Comparison of ENCODE assay signal across 15 mouse cellular contexts in the genomic region with DNA sequence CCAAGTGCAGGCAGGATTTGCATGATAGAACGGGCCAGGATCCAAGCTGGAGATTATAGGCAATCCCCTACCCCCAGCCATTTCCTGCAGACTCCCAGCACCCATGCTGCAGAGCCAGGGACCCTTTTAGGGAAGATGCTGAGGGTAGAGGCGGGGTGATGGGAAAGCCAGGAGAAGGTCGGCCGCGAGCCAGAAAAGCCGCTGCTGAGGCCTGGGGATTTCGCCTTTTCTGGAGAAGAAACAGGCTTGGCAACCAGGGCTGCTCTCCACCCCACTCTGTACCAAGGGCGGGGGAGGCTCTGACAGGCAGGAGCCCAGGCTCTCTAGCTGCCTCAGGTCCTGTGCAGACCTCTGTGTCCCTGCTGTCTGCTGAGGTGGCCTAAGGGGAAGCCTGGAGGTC. TPM values are rescaled to one million over a fixed set of nuclear protein-coding genes. Genes with fewer than 3 reads are reported as not detected.
DNase-seq lines count a peak whose midpoint lies in the region; ATAC-seq and TF ChIP-seq lines count a peak whose summit lies in the region.
"Had no signal": no experiment of that assay in that cellular context is flagged by ENCODE, and none has a peak within 500 bp of the region (broad histone marks: within the 10 kb centered on the region; RNA-seq: fewer than 3 reads in every experiment).

No protein-coding gene starts in this region.

- WGBS in embryonic facial prominence, embryonic 12.5 days, result 88% methylated on average over 8 of the region's 8 CpGs
- 83% methylated on average over 8 of the region's 8 CpGs for WGBS in embryonic facial prominence, embryonic 10.5 days
- WGBS in hindbrain, embryonic 12.5 days, result 87% methylated on average over 8 of the region's 8 CpGs
- 92% methylated on average over 8 of the region's 8 CpGs for WGBS in hindbrain, embryonic 13.5 days
- WGBS in spleen, adult 2 months, result 88% methylated on average over 8 of the region's 8 CpGs
- 53% methylated on average over 8 of the region's 8 CpGs for WGBS in stomach, embryonic 16.5 days

- H3K4me2 ChIP-seq in embryonic facial prominence, embryonic 12.5 days (replicated peaks), result no peak overlapping the region
- H3K4me2 ChIP-seq in hindbrain, embryonic 12.5 days (replicated peaks), result no peak overlapping the region
- H3K4me2 ChIP-seq in hindbrain, embryonic 13.5 days, result no peak overlapping the region
- H3K4me2 ChIP-seq in stomach, embryonic 16.5 days (ENCODE audit: low read depth, low read length), result no peak overlapping the region
- H3K4me2 ChIP-seq: limb, embryonic 15.5 days had no signal

- H3K27ac ChIP-seq in embryonic facial prominence, embryonic 12.5 days, result no peak overlapping the region
- H3K27ac ChIP-seq in embryonic facial prominence, embryonic 10.5 days (replicated peaks), result no peak overlapping the region
- H3K27ac ChIP-seq in hindbrain, embryonic 12.5 days, result no peak overlapping the region
- no peak overlapping the region for H3K27ac ChIP-seq in hindbrain, embryonic 13.5 days
- H3K27ac ChIP-seq in spleen, adult 2 months (ENCODE audit: insufficient read depth, low read length), result peak overlapping the region; percentile 42
- peak overlapping the region; percentile 89 for H3K27ac ChIP-seq in stomach, embryonic 16.5 days (ENCODE audit: low read length)
- H3K27ac ChIP-seq: limb, embryonic 15.5 days had no signal

- 0 out of 2 replicates have a peak overlapping the region, but pooled peaks have one; percentile 7 for H3K9ac ChIP-seq in embryonic facial prominence, embryonic 12.5 days
- H3K9ac ChIP-seq in hindbrain, embryonic 12.5 days, result peak overlapping the region; percentile 41; the same call in 1 of the 2 replicates
- H3K9ac ChIP-seq in hindbrain, embryonic 13.5 days, result no peak overlapping the region
- no peak overlapping the region for H3K9ac ChIP-seq in stomach, embryonic 16.5 days (ENCODE audit: low read length)
- H3K9ac ChIP-seq: limb, embryonic 15.5 days had no signal

- no peak for TF ChIP-seq CTCF in spleen, adult 2 months (IDR thresholded peaks at IDR 0.05; ENCODE audit: extremely low read depth, insufficient read depth, insufficient read length, insufficient replicate concordance)

- no peaks in the 10 kb centered on the region for H3K9me3 ChIP-seq in embryonic facial prominence, embryonic 12.5 days
- H3K9me3 ChIP-seq in embryonic facial prominence, embryonic 10.5 days, result no peaks in the 10 kb centered on the region
- H3K9me3 ChIP-seq in hindbrain, embryonic 12.5 days (replicated peaks), result no peaks in the 10 kb centered on the region
- H3K9me3 ChIP-seq in hindbrain, embryonic 13.5 days, result no peaks in the 10 kb centered on the region
- no peaks in the 10 kb centered on the region for H3K9me3 ChIP-seq in stomach, embryonic 16.5 days (replicated peaks; ENCODE audit: control insufficient read depth, low read length)
- H3K9me3 ChIP-seq: forebrain, embryonic 10.5 days; limb, embryonic 15.5 days had no signal

- H3K4me1 ChIP-seq in embryonic facial prominence, embryonic 12.5 days, result peaks cover 16% of the 10 kb centered on the region
- peaks cover 38% of the 10 kb centered on the region for H3K4me1 ChIP-seq in embryonic facial prominence, embryonic 10.5 days
- peaks cover 26% of the 10 kb centered on the region for H3K4me1 ChIP-seq in hindbrain, embryonic 12.5 days
- H3K4me1 ChIP-seq in hindbrain, embryonic 13.5 days (replicated peaks), result peaks cover 25% of the 10 kb centered on the region
- peaks cover 11% of the 10 kb centered on the region; the same call in 1 of the 2 replicates for H3K4me1 ChIP-seq in spleen, adult 2 months (ENCODE audit: control insufficient read depth, insufficient read depth, insufficient read length)
- peaks cover 33% of the 10 kb centered on the region for H3K4me1 ChIP-seq in stomach, embryonic 16.5 days (ENCODE audit: control insufficient read depth, insufficient read depth, low read length)

- no peak for ATAC-seq in embryonic facial prominence, embryonic 12.5 days (ENCODE audit: insufficient number of reproducible peaks, insufficient read depth, low FRiP score, low TSS enrichment)
- ATAC-seq in hindbrain, embryonic 12.5 days (ENCODE audit: low FRiP score), result no peak
- no peak for ATAC-seq in hindbrain, embryonic 13.5 days (ENCODE audit: low FRiP score)
- peak; percentile 57 for ATAC-seq in stomach, embryonic 16.5 days (ENCODE audit: insufficient read depth, low FRiP score)

- no peak for DNase-seq in embryonic facial prominence, embryonic 10.5 days (ENCODE audit: low spot score)
- DNase-seq in spleen, adult 2 months (ENCODE audit: low read depth in 1 of 2, low spot score in 2 of 2), result no peak
- DNase-seq in spleen, postnatal 10 days (ENCODE audit: low spot score in 2 of 2), result no peak
- DNase-seq in liver, result no peak
- DNase-seq: gastrocnemius, postnatal 10 days; kidney, postnatal 14 days; layer of hippocampus, postnatal 36 days; thymus, postnatal 14 days had no signal

- H3K27me3 ChIP-seq in embryonic facial prominence, embryonic 12.5 days, result no peaks in the 10 kb centered on the region
- peaks cover 2% of the 10 kb centered on the region; the same call in 1 of the 2 replicates for H3K27me3 ChIP-seq in embryonic facial prominence, embryonic 10.5 days (replicated peaks; ENCODE audit: low read depth, poor library complexity, severe bottlenecking)
- H3K27me3 ChIP-seq in hindbrain, embryonic 12.5 days, result no peaks in the 10 kb centered on the region
- H3K27me3 ChIP-seq in hindbrain, embryonic 13.5 days, result no peaks in the 10 kb centered on the region
- H3K27me3 ChIP-seq in spleen, adult 2 months (ENCODE audit: control insufficient read depth, insufficient read depth, low read length), result no peaks in the 10 kb centered on the region
- no peaks in the 10 kb centered on the region for H3K27me3 ChIP-seq in stomach, embryonic 16.5 days (ENCODE audit: control insufficient read depth, insufficient read depth, low read length)
- H3K27me3 ChIP-seq: limb, embryonic 15.5 days had no signal

- TF ChIP-seq POLR2A in spleen, adult 2 months (IDR thresholded peaks at IDR 0.05; ENCODE audit: low read depth, low read length), result no peak

- no peak overlapping the region for H3K4me3 ChIP-seq in embryonic facial prominence, embryonic 12.5 days
- no peak overlapping the region for H3K4me3 ChIP-seq in embryonic facial prominence, embryonic 10.5 days
- H3K4me3 ChIP-seq in hindbrain, embryonic 12.5 days, result no peak overlapping the region
- H3K4me3 ChIP-seq in hindbrain, embryonic 13.5 days, result no peak overlapping the region
- H3K4me3 ChIP-seq in spleen, adult 2 months (ENCODE audit: extremely low read depth, insufficient read depth, insufficient read length), result no peak overlapping the region
- H3K4me3 ChIP-seq in stomach, embryonic 16.5 days (replicated peaks; ENCODE audit: low read length), result no peak overlapping the region
- H3K4me3 ChIP-seq: forebrain, embryonic 10.5 days; limb, embryonic 15.5 days; myocyte had no signal

- H3K36me3 ChIP-seq in embryonic facial prominence, embryonic 12.5 days, result peaks cover 21% of the 10 kb centered on the region
- H3K36me3 ChIP-seq in embryonic facial prominence, embryonic 10.5 days (replicated peaks), result peaks cover 47% of the 10 kb centered on the region
- peaks cover 24% of the 10 kb centered on the region for H3K36me3 ChIP-seq in hindbrain, embryonic 12.5 days
- H3K36me3 ChIP-seq in hindbrain, embryonic 13.5 days, result peaks cover 36% of the 10 kb centered on the region
- peaks cover 9% of the 10 kb centered on the region; the same call in 1 of the 2 replicates for H3K36me3 ChIP-seq in spleen, adult 2 months (ENCODE audit: control insufficient read depth, insufficient read depth, low read length)
- H3K36me3 ChIP-seq in stomach, embryonic 16.5 days (ENCODE audit: control insufficient read depth, insufficient read depth, low read length), result 0 out of 2 replicates have a peak, but pooled peaks cover 4% of the 10 kb centered on the region

RNA-seq across cellular contexts. Expression of a gene that starts 3.4 kb away (rescaled TPM):
- 13.3 and 15.1 TPM in 2 replicates for polyA plus RNA-seq in embryonic facial prominence, embryonic 12.5 days (2016; fragmentation: Nextera tagmentation; extraction: Ambion mirVana)
- polyA plus RNA-seq in embryonic facial prominence, embryonic 10.5 days (2016; fragmentation: Nextera tagmentation; extraction: Ambion mirVana), result 17.7 and 19.6 TPM in 2 replicates
- polyA plus RNA-seq in hindbrain, embryonic 12.5 days (2016; fragmentation: Nextera tagmentation; extraction: Ambion mirVana), result 10.7 and 10.8 TPM in 2 replicates
- polyA plus RNA-seq in hindbrain, embryonic 13.5 days (2015; fragmentation: Nextera tagmentation; extraction: Ambion mirVana), result 8.6 and 9.3 TPM in 2 replicates
- 40.6 and 48.1 TPM in 2 replicates for polyA plus RNA-seq in spleen, adult 2 months (2012; rRNA removed)
- 9.7 and 10.4 TPM in 2 replicates for polyA plus RNA-seq in stomach, embryonic 16.5 days (2015; fragmentation: Nextera tagmentation; extraction: Ambion mirVana)

RNA-seq across cellular contexts. Expression of a gene that starts 9.2 kb away (rescaled TPM):
- 339 and 355 TPM in 2 replicates for polyA plus RNA-seq in embryonic facial prominence, embryonic 12.5 days (2016; fragmentation: Nextera tagmentation; extraction: Ambion mirVana)
- 479 and 683 TPM in 2 replicates for polyA plus RNA-seq in embryonic facial prominence, embryonic 10.5 days (2016; fragmentation: Nextera tagmentation; extraction: Ambion mirVana)
- polyA plus RNA-seq in hindbrain, embryonic 12.5 days (2016; fragmentation: Nextera tagmentation; extraction: Ambion mirVana), result 1,558 and 1,759 TPM in 2 replicates
- polyA plus RNA-seq in hindbrain, embryonic 13.5 days (2015; fragmentation: Nextera tagmentation; extraction: Ambion mirVana), result 1,675 and 1,703 TPM in 2 replicates
- 139 and 197 TPM in 2 replicates for polyA plus RNA-seq in spleen, adult 2 months (2012; rRNA removed)
- polyA plus RNA-seq in stomach, embryonic 16.5 days (2015; fragmentation: Nextera tagmentation; extraction: Ambion mirVana), result 698 and 764 TPM in 2 replicates

RNA-seq across cellular contexts. Expression of a gene that starts 31.8 kb away (rescaled TPM):
- 59.7 and 61.3 TPM in 2 replicates for polyA plus RNA-seq in embryonic facial prominence, embryonic 12.5 days (2016; fragmentation: Nextera tagmentation; extraction: Ambion mirVana)
- polyA plus RNA-seq in embryonic facial prominence, embryonic 10.5 days (2016; fragmentation: Nextera tagmentation; extraction: Ambion mirVana), result 50.2 and 58.0 TPM in 2 replicates
- 60.4 and 62.3 TPM in 2 replicates for polyA plus RNA-seq in hindbrain, embryonic 12.5 days (2016; fragmentation: Nextera tagmentation; extraction: Ambion mirVana)
- 65.3 and 67.9 TPM in 2 replicates for polyA plus RNA-seq in hindbrain, embryonic 13.5 days (2015; fragmentation: Nextera tagmentation; extraction: Ambion mirVana)
- polyA plus RNA-seq in spleen, adult 2 months (2012; rRNA removed), result 6.2 and 7.7 TPM in 2 replicates
- polyA plus RNA-seq in stomach, embryonic 16.5 days (2015; fragmentation: Nextera tagmentation; extraction: Ambion mirVana), result 49.3 and 51.6 TPM in 2 replicates

RNA-seq across cellular contexts. Expression of a gene that starts 31.8 kb away (rescaled TPM):
- polyA plus RNA-seq in embryonic facial prominence, embryonic 12.5 days (2016; fragmentation: Nextera tagmentation; extraction: Ambion mirVana), result 53.0 and 59.7 TPM in 2 replicates
- polyA plus RNA-seq in embryonic facial prominence, embryonic 10.5 days (2016; fragmentation: Nextera tagmentation; extraction: Ambion mirVana), result 56.2 and 56.4 TPM in 2 replicates
- polyA plus RNA-seq in hindbrain, embryonic 12.5 days (2016; fragmentation: Nextera tagmentation; extraction: Ambion mirVana), result 49.9 and 54.0 TPM in 2 replicates
- polyA plus RNA-seq in hindbrain, embryonic 13.5 days (2015; fragmentation: Nextera tagmentation; extraction: Ambion mirVana), result 55.1 and 62.1 TPM in 2 replicates
- polyA plus RNA-seq in spleen, adult 2 months (2012; rRNA removed), result 22.2 and 33.3 TPM in 2 replicates
- polyA plus RNA-seq in stomach, embryonic 16.5 days (2015; fragmentation: Nextera tagmentation; extraction: Ambion mirVana), result 43.0 and 47.0 TPM in 2 replicates

Comparison
In these comparisons a context has a peak if more than half of its experiments do, and no peak if none do; other contexts are left out.
1. H3K9ac ChIP-seq: peak in embryonic facial prominence, embryonic 12.5 days (single experiment) and hindbrain, embryonic 12.5 days (single experiment); none in hindbrain, embryonic 13.5 days (single experiment) and stomach, embryonic 16.5 days (single experiment).
2. H3K27ac ChIP-seq: peak in spleen, adult 2 months (single experiment) and stomach, embryonic 16.5 days (single experiment); none in embryonic facial prominence, embryonic 12.5 days (single experiment), embryonic facial prominence, embryonic 10.5 days (single experiment), hindbrain, embryonic 12.5 days (single experiment) and hindbrain, embryonic 13.5 days (single experiment).